Mouse (Mus musculus) intestine, postnatal 0 days (tissue): ENCODE data around the gene Enc1. TPM values are rescaled to one million over a fixed set of nuclear protein-coding genes. Genes with fewer than 3 reads are reported as not detected.
A peak's percentile ranks its signal among the peaks of the same experiment; 100 is the strongest.

Experiments
- ATAC-seq: fragments of 200-750 bp; cut with Nextera tagmentation; 2 replicates; pipeline ENCODE4 v1.8.0; 2017; ENCODE audit warnings: mild to moderate bottlenecking, moderate TSS enrichment, moderate library complexity
- H3K27ac ChIP-seq: fragments of 300-500 bp; sonication (generic); 2 replicates; pipeline ENCODE4 v1.5.1; 2014; ENCODE audit warnings: mild to moderate bottlenecking, low read depth, low read length, moderate library complexity
- H3K27me3 ChIP-seq: fragments of 300-500 bp; sonication (generic); replicated peaks from 2 replicates; pipeline ENCODE4 v1.6.1; 2014; ENCODE audit warnings: low read length, mixed read lengths; ENCODE audit not compliant: control insufficient read depth, insufficient read depth
- H3K36me3 ChIP-seq: fragments of 300-500 bp; sonication (generic); 2 replicates; pipeline ENCODE4 v1.6.1; 2014; ENCODE audit warnings: mild to moderate bottlenecking, moderate library complexity; ENCODE audit not compliant: control insufficient read depth, insufficient read depth
- H3K4me1 ChIP-seq: fragments of 300-500 bp; sonication (generic); replicated peaks from 2 replicates; pipeline ENCODE4 v1.6.1; 2014; ENCODE audit warnings: antibody characterized with exemption, low read length, mixed read lengths; ENCODE audit not compliant: control insufficient read depth, insufficient read depth
- H3K4me2 ChIP-seq: fragments of 300-500 bp; sonication (generic); replicated peaks from 2 replicates; pipeline ENCODE4 v1.6.1; 2014; ENCODE audit warnings: low read depth, mild to moderate bottlenecking, moderate library complexity
- H3K4me3 ChIP-seq: fragments of 300-500 bp; sonication (generic); 2 replicates; pipeline ENCODE4 v1.5.1; 2014; ENCODE audit warnings: low read depth, low read length
- H3K9ac ChIP-seq: fragments of 300-500 bp; sonication (generic); 2 replicates; pipeline ENCODE4 v1.6.1; 2014; ENCODE audit warnings: mild to moderate bottlenecking, low read depth, low read length
- H3K9me3 ChIP-seq: fragments of 300-500 bp; sonication (generic); 2 replicates; pipeline ENCODE4 v1.6.1; 2016; ENCODE audit warnings: mixed run types; ENCODE audit not compliant: control insufficient read depth
- CTCF ChIP-seq: sonication (generic); IDR thresholded peaks from 2 replicates; pipeline ENCODE4 v1.5.1; 2016; ENCODE audit warnings: low read depth, mild to moderate bottlenecking, control low read depth, antibody characterized with exemption, moderate library complexity
- WGBS: fragments of 180-500 bp; shearing (Covaris S2); extraction: QIAGEN DNeasy Blood & Tissue Kit; methylation state at CpG from one replicate; pipeline ENCODE4 v1.1.7; 2014; 5-methylcytosine and 5-hydroxymethylcytosine counted together
- polyA plus RNA-seq: library from polyadenylated mRNA; unstranded; fragments of >200 nt; fragmentation: Nextera tagmentation; extraction: Ambion mirVana; gene quantifications from 2 replicates; pipeline ENCODE4 v1.2.1, GENCODE M21; 2015

Enc1 gene
- 2.3 and 2.6 TPM in 2 replicates for polyA plus RNA-seq

DNA sequence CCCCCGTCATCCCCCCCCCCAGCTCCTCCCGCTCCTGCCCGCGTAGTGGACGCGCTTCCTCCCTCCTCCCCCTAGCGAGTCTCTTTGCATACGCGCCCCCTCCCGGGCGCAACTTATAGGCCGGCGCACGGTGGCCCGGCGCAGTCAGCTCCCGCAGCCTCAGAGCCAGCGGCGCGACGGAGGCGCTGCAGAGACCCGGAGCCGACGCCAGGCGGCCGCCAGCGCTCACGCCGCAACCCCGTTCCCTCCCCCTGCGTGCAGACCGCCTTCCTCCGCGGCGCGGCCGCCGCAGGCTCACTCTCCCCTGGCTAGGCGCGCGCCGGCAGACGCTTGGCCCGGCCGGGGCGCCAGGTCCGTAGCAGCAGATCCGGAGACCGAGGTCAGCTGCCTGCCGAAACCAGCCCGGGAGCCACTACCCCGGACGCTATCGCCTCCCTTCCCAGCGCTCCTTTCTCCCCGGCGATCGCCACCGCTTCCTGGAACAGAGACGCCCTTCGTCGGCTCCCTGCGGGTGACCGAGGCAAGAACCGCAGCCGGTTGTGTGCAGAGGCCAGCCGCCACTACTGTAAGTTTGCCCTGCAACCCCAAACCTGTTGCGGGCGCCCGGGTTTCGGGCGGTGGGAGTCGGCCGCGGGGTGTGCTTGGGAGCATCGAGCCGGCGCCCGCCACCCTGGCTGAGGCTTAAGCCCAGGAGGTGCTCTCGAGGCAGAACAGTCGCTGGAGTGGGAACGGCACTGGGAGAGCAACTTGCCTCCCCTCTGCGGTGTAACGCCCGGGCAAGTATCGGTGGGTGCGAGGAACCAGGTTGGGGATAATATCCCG is at the start of gene Enc1:
Enc1 (plus strand) TSS at position 141 of the 822 bp plus-strand sequence.
- Histone ChIP-seq H3K27ac (peak within 1 kb of the TSS; percentile 88), H3K4me2 (peak within 1 kb of the TSS; percentile 73), H3K9me3 (no peaks in the 10 kb centered on the region), H3K4me1 (peaks cover 18% of the 10 kb centered on the region; the same call in 1 of the 2 replicates), H3K9ac (peak within 1 kb of the TSS; percentile 80), H3K27me3 (no peaks in the 10 kb centered on the region), H3K4me3 (peak within 1 kb of the TSS; percentile 86), H3K36me3 (peaks cover 16% of the 10 kb centered on the region)
- TF ChIP-seq CTCF = peak; percentile 87
- peak; percentile 88 for ATAC-seq
- under 1% methylated on average over 67 of the region's 89 CpGs for WGBS

DNA sequence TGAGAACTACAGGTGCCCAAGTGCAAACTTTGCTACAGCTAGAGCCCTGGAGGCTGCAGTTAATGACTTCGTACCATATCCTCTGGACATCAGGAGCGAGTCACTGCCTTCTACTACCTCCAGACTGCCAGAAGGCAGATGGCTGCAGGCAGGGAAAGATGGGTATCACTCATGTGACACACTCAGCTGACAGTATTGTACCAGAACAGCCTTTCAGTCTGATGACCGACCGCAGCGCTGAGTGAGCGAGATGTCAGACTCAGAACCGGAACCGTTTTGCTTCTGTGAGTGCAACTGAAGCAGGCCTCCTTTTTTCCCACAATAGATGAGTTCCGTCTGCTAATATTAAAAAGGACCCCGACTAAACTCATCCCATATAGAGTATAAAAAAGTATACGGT is 48.3 kb upstream of the Enc1 start:
- Histone ChIP-seq H3K4me2 (no peak overlapping the region), H3K9ac (no peak overlapping the region), H3K27ac (no peak overlapping the region), H3K4me1 (no peaks in the 10 kb centered on the region; the same call in 1 of the 2 replicates), H3K4me3 (no peak overlapping the region), H3K9me3 (no peaks in the 10 kb centered on the region), H3K27me3 (no peaks in the 10 kb centered on the region), H3K36me3 (peaks cover 23% of the 10 kb centered on the region)
- ATAC-seq = no peak
- no peak for TF ChIP-seq CTCF
- WGBS = 88% methylated on average over 11 of the region's 11 CpGs

DNA sequence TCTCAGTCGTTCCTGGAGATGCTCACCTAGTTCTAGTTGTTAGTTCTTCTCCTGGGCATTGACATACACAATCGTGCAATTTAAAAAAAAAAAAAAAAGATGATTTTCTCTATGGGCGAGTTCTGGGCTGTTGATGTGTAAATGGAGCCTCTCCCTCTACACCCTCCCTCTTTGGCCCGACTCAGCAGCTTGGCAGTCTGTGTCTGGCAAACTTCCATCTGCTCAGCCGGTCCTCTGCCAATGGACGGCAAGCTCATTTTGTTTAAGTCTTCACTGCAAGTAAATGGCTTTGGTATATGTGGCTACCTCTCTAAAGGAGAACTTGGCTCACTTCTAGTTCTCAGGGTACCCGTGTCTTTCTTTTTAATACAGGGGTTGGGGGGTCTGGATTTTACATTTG is 47.5 kb upstream of the Enc1 start:
- no peak for TF ChIP-seq CTCF
- Histone ChIP-seq H3K9ac (no peak overlapping the region), H3K27me3 (no peaks in the 10 kb centered on the region), H3K9me3 (no peaks in the 10 kb centered on the region), H3K4me2 (no peak overlapping the region), H3K27ac (no peak overlapping the region), H3K36me3 (peaks cover 18% of the 10 kb centered on the region), H3K4me1 (no peaks in the 10 kb centered on the region; the same call in 1 of the 2 replicates), H3K4me3 (no peak overlapping the region)
- ATAC-seq = no peak
- WGBS = 58% methylated on average over 7 of the region's 7 CpGs

DNA sequence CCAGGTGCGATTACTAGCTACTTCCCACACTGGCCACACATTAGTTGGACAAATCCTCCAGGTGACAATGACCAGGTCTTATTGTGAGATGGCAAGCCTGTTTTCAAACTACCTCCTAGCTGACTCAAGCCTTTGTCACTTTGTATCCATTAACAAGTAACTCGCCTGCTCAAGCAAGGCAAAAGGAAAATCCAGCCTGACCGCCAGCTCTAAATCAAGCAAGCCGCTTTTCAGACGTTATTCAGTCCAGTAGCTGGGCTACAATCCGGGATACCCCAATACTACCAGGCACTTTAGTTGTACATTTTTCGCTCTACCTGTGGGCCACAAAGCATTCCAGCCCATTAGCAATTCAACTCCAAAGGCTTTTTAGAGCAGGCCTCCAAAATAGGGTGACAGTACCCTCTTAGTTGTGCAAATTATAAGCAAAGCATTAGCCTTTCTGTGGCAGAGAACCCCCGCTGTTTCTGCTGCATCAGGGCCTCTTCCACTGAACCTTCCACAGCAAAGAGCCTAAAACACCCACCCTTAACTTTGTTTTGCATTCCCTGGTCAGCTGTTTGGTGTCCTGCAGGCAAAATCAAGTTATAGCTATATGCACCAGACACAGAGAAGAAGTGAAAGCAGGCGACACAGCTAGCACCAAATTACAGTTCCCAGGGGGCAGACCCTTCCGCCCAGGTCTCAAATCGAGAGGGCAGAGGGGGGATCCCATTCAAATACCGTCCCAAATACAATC is 44.5 kb upstream of the Enc1 start:
- ATAC-seq = no peak
- 0 out of 2 replicates have a peak overlapping the region, but pooled peaks have one; percentile 7 for H3K4me3 ChIP-seq
- 79% methylated on average over 12 of the region's 12 CpGs for WGBS

DNA sequence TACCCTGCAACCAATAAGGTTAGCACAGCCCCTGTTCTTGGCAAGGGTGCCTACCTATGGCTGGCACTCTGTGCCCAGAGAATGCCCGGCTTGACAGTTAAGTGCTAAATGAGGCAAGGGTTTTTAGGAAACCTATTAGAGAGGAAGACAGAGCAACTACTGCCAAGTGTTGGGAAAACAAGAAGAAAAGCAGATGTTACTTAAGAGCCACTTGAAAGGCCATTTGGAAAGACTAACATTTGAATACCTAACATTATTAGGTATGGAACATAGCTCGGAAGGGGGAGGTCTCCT is 44.0 kb upstream of the Enc1 start:
- Histone ChIP-seq H3K9me3 (no peaks in the 10 kb centered on the region), H3K36me3 (peaks cover 7% of the 10 kb centered on the region; the same call in 1 of the 2 replicates), H3K9ac (no peak overlapping the region), H3K4me1 (no peaks in the 10 kb centered on the region; the same call in 1 of the 2 replicates), H3K4me3 (peak overlapping the region; percentile 73), H3K4me2 (peak overlapping the region; percentile 92), H3K27ac (no peak overlapping the region), H3K27me3 (no peaks in the 10 kb centered on the region)
- 66% methylated on average over 2 of the region's 2 CpGs for WGBS
- TF ChIP-seq CTCF = no peak
- ATAC-seq = no peak

More for the DNA sequence above, 44.5 kb upstream of the Enc1 start:
- H3K9me3 ChIP-seq = no peaks in the 10 kb centered on the region
- no peak for TF ChIP-seq CTCF
- peak overlapping the region; percentile 92 for H3K4me2 ChIP-seq
- no peaks in the 10 kb centered on the region for H3K27me3 ChIP-seq
- no peaks in the 10 kb centered on the region; the same call in 1 of the 2 replicates for H3K4me1 ChIP-seq
- peaks cover 11% of the 10 kb centered on the region; the same call in 1 of the 2 replicates for H3K36me3 ChIP-seq
- no peak overlapping the region for H3K9ac ChIP-seq
- no peak overlapping the region for H3K27ac ChIP-seq

DNA sequence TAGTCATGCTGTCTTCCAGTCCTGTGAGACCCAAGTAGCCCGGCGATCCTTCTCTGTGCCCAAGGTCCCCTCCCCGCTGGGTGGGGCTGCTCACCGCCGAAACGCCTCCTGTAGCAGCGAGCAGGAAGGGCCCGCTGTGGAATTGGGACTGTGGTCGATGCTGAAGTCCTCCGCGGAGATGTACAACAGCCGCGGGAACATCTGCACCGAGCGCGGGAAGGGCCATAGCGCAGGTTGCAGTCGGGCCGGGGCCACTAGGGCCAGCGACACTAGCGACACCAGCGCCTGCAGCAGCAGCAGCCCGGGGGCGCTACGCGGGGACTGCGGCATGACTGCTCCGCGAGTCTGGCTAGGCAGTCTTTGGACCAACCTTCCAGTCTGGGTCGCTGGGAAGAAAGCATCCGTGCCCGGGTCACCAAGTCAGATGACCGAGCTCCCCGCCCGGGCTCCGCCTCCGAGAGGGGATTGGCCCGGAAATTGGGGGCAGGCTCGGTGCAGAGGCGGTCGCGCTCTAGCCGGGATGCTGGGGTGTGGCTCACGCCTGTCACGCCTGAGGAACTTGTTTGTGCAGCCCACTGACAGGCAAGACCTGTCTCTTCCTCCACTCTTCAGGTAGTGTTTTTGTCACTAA is 42.9 kb upstream of the Enc1 start, which contains the start of gene Hexb:
Hexb (minus strand) TSS at position 426 of the 631 bp plus-strand sequence.
- Histone ChIP-seq H3K9me3 (no peaks in the 10 kb centered on the region), H3K27me3 (no peaks in the 10 kb centered on the region), H3K4me1 (no peaks in the 10 kb centered on the region; the same call in 1 of the 2 replicates), H3K9ac (peak within 1 kb of the TSS; percentile 56), H3K4me3 (peak within 1 kb of the TSS; percentile 73), H3K27ac (peak within 1 kb of the TSS; percentile 83), H3K36me3 (0 out of 2 replicates have a peak, but pooled peaks cover under 1% of the 10 kb centered on the region), H3K4me2 (peak within 1 kb of the TSS; percentile 92)
- peak; percentile 91 for ATAC-seq
- peak; percentile 63 for TF ChIP-seq CTCF
- under 1% methylated on average over 45 of the region's 45 CpGs for WGBS
